Mouse (Mus musculus) heart, adult 11 months (tissue): ENCODE measurements at regions not wholly inside any gene's neighbourhood (a gene's known extent, or its start where the extent isn't known, plus 50 kb on each side); places are given as distances from the start of the nearest gene placed in this dataset.
A peak's percentile ranks its signal among the peaks of the same experiment; 100 is the strongest.
"Not testable (repeated sequence)": the region's sequence is repeated elsewhere in the genome, so short reads cannot be mapped to it uniquely, and the experiment has no call there.

Experiments
- DNase-seq: peaks from one replicate; pipeline ENCODE4 v3.0.0; 2022

- not testable (repeated sequence) for DNase-seq
Observed at GRCm38 (mm10) chr14:52782832-52783231, 287.3 kb upstream of the Olfr1507 start.

DNA sequence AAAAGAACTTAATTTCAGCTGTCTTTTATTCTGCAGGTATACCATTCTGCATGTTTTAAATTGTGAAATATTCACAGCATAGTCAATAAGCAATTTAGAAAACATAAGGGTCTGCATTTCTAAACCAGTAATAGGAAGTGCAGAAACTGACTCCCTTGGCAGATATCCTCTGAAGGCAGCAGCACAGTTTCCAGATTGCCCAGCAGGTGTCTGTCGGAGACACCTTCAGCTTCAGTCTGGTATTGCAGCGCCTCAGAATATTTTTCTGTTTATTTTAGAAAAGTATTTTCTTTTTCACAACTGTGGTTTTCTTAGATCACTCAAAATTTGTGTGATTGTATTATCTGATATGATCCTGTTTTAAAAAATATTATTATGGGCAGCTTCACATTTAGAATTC is 280.3 kb upstream of the Olfr1507 start:
- not testable (repeated sequence) for DNase-seq

GRCm38 (mm10) chr14:52769450-52769849 is 273.9 kb upstream of the Olfr1507 start:
- not testable (repeated sequence) for DNase-seq

GRCm38 (mm10) chr14:52752159-52752558 is 256.6 kb upstream of the Olfr1507 start:
- peak; percentile 66 for DNase-seq

- not testable (repeated sequence) for DNase-seq
Observed at GRCm38 (mm10) chr14:52726680-52727079, 231.1 kb upstream of the Olfr1507 start.

DNA sequence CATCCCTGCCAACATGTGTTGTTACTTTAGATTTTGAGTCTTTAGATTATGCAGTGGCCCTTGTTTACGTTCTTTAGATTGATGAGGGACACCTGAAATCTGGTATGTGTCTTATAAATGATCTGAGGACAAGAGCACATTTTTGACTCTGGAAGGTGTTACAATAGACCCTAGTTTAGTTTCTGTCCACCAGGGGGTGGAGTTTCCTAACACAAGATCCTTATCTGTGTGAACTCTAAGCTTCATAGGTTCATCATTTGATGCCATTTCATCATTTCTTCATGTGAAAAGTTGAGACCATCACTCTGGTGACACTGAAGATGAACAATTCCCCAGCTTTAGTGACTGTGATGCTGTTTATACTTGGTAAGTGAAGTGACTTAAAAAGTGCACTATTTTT is 229.4 kb upstream of the Olfr1507 start:
- not testable (repeated sequence) for DNase-seq

DNA sequence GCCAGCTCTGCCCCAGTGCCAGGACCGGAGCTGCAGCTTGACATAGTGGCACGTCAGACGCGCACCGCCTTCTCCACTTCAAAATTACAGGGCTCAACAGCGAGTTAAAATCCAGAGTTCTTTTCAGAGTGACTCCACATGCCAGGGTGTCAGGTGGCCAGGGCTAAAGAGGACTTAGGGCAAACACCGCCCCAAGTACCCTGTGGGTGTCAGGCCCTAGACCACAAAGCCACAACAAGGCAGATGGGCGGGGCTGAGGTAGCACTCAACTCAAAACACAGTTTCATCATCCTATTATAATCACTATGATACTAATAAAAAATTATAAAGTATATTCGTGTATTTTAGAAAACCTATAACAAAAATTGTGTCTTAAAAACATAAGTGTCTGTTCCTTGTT is 225.1 kb upstream of the Olfr1507 start:
- DNase-seq = no peak

- DNase-seq = not testable (repeated sequence)
Observed at GRCm38 (mm10) chr14:52700851-52701250, 205.3 kb upstream of the Olfr1507 start.

DNA sequence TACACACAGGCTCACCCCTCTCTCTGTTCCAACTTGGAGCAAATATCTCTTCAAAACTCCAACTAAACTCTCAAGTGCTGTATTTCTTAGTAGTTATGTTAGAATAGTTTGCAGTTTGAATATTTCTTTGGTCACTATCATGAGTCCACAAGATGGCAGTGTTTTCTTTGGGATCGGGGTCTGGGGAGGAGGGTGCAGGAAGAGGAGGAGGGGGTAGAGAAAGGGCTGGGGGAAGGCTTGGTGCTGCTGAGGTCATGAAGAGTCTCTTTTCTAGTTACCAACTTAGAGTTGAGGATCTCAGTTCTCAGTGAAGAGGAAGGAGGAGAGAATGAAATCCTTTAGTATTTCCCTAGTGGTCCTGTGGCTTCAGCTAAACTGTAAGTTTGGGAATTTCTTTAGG is 188.1 kb upstream of the Olfr1507 start:
- not testable (repeated sequence) for DNase-seq

DNA sequence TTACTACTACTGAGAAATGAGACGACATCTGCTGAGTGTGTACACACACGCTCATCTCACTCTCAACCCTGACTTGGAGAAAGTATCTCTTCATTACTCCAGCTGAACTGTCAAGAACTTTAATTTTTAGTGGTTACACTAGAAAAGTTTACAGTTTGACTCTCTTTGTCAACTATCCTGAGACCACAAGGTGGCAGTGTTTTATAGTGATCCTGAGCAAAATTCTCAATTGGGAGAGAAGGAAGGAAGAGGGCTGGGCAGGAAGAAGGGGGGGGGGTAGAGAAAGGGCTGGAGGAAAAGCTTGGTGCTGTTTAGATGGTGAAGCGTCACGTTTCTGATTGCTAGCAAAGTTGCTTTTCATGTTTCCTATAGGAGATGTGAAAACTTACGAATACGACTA is 158.8 kb upstream of the Olfr1507 start:
- no peak for DNase-seq

GRCm38 (mm10) chr14:52638179-52638578 is 142.6 kb upstream of the Olfr1507 start:
- DNase-seq = no peak

- DNase-seq = no peak
Observed at GRCm38 (mm10) chr14:52622184-52622583, 126.6 kb upstream of the Olfr1507 start.

- DNase-seq = peak; percentile 48
Observed at GRCm38 (mm10) chr14:52580319-52580718, 84.8 kb upstream of the Olfr1507 start.

DNA sequence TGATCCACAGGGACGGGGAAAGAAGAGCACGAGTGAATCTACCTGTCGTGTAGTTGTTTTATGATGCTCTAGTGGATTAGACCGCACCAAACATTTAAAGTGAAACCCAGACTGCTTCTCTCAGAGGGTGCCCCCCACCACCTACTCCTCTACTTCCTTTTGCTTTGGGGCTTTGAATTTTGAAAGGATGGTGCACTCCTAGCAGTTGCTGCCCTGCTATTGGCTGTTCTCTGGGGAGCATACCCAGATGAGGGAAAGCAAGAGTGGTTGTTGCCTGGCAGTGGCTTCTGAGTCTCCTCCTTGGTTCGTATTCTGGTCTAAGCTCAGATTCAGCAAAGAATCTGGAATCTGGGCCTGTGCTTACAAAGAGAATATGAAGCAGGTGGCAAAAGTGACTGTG is 71.4 kb upstream of the Olfr1507 start:
- no peak for DNase-seq

DNA sequence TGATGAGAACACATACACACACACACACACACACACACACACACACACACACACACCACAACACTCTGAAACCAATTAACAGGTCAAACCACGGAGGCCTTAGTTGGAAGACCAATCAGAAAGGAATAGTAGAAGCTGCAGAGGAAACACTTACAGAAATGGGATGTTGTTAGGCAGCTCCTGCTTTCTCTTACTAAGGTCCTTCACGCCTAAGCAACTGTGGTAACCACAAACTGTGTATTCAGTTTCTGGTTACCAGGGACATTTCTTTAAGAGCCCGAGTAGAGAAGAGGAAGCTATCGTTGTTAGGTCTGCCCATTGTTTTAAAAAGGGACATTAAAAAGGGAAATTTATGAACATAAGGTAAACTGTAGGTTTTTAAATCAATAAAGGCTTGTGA is 70.1 kb upstream of the Olfr1507 start:
- DNase-seq = no peak

GRCm38 (mm10) chr14:52556340-52556739 is 60.8 kb upstream of the Olfr1507 start:
- DNase-seq = peak; percentile 74

- DNase-seq = no peak
Observed at GRCm38 (mm10) chr14:52553399-52553798, 57.9 kb upstream of the Olfr1507 start.

DNA sequence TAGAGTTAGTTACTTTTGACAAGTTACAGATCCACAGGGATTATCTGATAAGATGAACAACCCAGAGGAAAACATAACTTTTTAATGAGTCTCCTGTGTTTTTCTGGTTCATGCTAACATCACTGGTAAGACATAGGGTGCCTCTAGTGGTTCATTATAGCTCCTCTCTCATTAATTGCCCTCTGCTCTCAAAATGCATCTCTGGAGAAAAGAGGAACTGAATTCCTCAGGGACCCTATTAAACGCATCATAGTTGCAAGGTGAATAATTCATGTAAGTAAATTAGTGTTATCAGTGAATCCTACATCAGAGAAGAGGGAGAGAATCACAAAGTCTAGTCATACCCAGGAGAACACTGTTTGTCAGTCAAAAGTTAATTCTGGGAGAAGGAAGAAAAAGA is 52.4 kb upstream of the Olfr1507 start:
- DNase-seq = no peak
